8 mouse cellular contexts compared by ENCODE assay signal in genomic region chr17:43606704-43607103, GRCm38 (mm10). TPM values are rescaled to one million over a fixed set of nuclear protein-coding genes. Genes with fewer than 3 reads are reported as not detected.
DNase-seq lines count a peak whose midpoint lies in the region; ATAC-seq and TF ChIP-seq lines count a peak whose summit lies in the region.

No protein-coding gene starts in this region.

- no peaks in the 10 kb centered on the region for H3K9me3 ChIP-seq in lung, postnatal 0 days (ENCODE audit: low read length)

- WGBS in lung, postnatal 0 days, result 10% methylated on average over 3 of the region's 3 CpGs

- no peaks in the 10 kb centered on the region for H3K79me3 ChIP-seq in C2C12 (ENCODE audit: low read depth)

- H3K36me3 ChIP-seq in C2C12 (ENCODE audit: control insufficient read depth, insufficient read depth), result no peaks in the 10 kb centered on the region
- H3K36me3 ChIP-seq in lung, postnatal 0 days (ENCODE audit: insufficient read depth, low read length), result no peaks in the 10 kb centered on the region

- H3K9ac ChIP-seq in lung, postnatal 0 days (replicated peaks; ENCODE audit: low read depth), result no peak overlapping the region

- H3K27me3 ChIP-seq in C2C12 (ENCODE audit: control insufficient read depth, insufficient read depth, insufficient read length), result no peaks in the 10 kb centered on the region
- no peaks in the 10 kb centered on the region for H3K27me3 ChIP-seq in Patski
- no peaks in the 10 kb centered on the region for H3K27me3 ChIP-seq in lung, postnatal 0 days (replicated peaks; ENCODE audit: insufficient read depth, low read length)

- H3K4me2 ChIP-seq in lung, postnatal 0 days (replicated peaks; ENCODE audit: low read depth, low read length), result no peak overlapping the region

- no peaks in the 10 kb centered on the region for H3K79me2 ChIP-seq in C2C12 (ENCODE audit: control insufficient read depth, insufficient read depth)

- no peak for ATAC-seq in Patski
- ATAC-seq in lung, postnatal 0 days, result no peak

- no peak for DNase-seq in Patski (ENCODE audit: low read depth, low spot score)
- DNase-seq in cerebellum, postnatal 36 days, result peak; percentile 36 to 55
- DNase-seq in gastrocnemius, postnatal 36 days, result peak; percentile 48 to 78
- peak; percentile 88 for DNase-seq in kidney, postnatal 4 days
- peak; percentile 61 for DNase-seq in lung, postnatal 0 days (ENCODE audit: low spot score)
- DNase-seq in right cerebral cortex, postnatal 14 days, result peak; percentile 65
- peak; percentile 63 to 74 for DNase-seq in urinary bladder, postnatal 36 days (ENCODE audit: low spot score in 2 of 2)

- H3K27ac ChIP-seq in lung, postnatal 0 days (ENCODE audit: low read length), result no peak overlapping the region

- CTCF ChIA-PET in Patski (lab: Charles Lee), result interaction anchor here (0.8 to 2.6 kb wide), 9 partner anchors 9 to 146 kb away, joined by 3 to 32 read pairs (median 3); no protein-coding TSS in a partner anchor

- POLR2A ChIA-PET in Patski (lab: Charles Lee), result interaction anchor here (0.5 kb wide), 1 partner anchor 10 kb away, joined by 3 read pairs; no protein-coding TSS in a partner anchor

- no peak overlapping the region for H3K4me3 ChIP-seq in C2C12 (ENCODE audit: insufficient read depth, poor library complexity, severe bottlenecking)
- no peak overlapping the region for H3K4me3 ChIP-seq in lung, postnatal 0 days (ENCODE audit: low read depth, low read length)

- no peaks in the 10 kb centered on the region for H3K4me1 ChIP-seq in lung, postnatal 0 days (ENCODE audit: insufficient read depth, low read depth, low read length)

- peak; percentile 69 for TF ChIP-seq CTCF in C2C12 (IDR thresholded peaks at IDR 0.05; ENCODE audit: control insufficient read depth, insufficient read depth, insufficient read length)
- TF ChIP-seq CTCF in Patski (IDR thresholded peaks at IDR 0.05), result peak; percentile 98
- TF ChIP-seq CTCF in lung, postnatal 0 days (IDR thresholded peaks at IDR 0.05), result peak; percentile 96

- no peak for TF ChIP-seq EP300 in lung, postnatal 0 days (IDR thresholded peaks at IDR 0.05)

- H3ac ChIP-seq in C2C12 (ENCODE audit: control insufficient read depth, insufficient read length, low read depth), result no peak overlapping the region

- in situ Hi-C loops in Patski (cut with MboI; ENCODE audit: low pct_unique_long_range_greater_than_20kb), result loop anchor here (5.0 kb wide), 2 partner anchors 89 to 594 kb away; no protein-coding TSS in a partner anchor

- intact Hi-C loops in gastrocnemius, postnatal 36 days (cut with DNase I), result loop anchor here (1.0 to 10.0 kb wide), 2 partner anchors 88 to 342 kb away; no protein-coding TSS in a partner anchor

TF ChIP-seq in C2C12, 6 proteins besides CTCF, POLR2A, EP300 and RAD21:
- TF ChIP-seq MYOD1 (IDR thresholded peaks at IDR 0.05; ENCODE audit: control insufficient read depth, insufficient read length, low read depth) (no peak), FOSL1 (IDR thresholded peaks at IDR 0.05; ENCODE audit: insufficient read depth, low read length, poor library complexity, severe bottlenecking) (no peak), USF1 (IDR thresholded peaks at IDR 0.05; ENCODE audit: low read depth) (no peak), CEBPB (IDR thresholded peaks at IDR 0.05; ENCODE audit: low read depth) (no peak), MAX (IDR thresholded peaks at IDR 0.05) (no peak), MYOG (IDR thresholded peaks at IDR 0.05; ENCODE audit: control insufficient read depth, extremely low read depth, insufficient read length) (no peak)

RNA-seq across cellular contexts. Expression of gene Tdrd6, which starts 23.4 kb away (rescaled TPM):
- not detected for polyA plus RNA-seq in C2C12 (2012; fragmentation: generic; extraction: Trizol)
- 0.01 TPM for polyA plus RNA-seq in Patski (2021)
- total RNA-seq in gastrocnemius, postnatal 36 days (2021), result not detected
- polyA plus RNA-seq in lung, postnatal 0 days (2015; fragmentation: Nextera tagmentation; extraction: Ambion mirVana), result 0.01 TPM in 1 of 2 replicates, not detected in the other

RNA-seq across cellular contexts. Expression of gene Pla2g7, which starts 38.8 kb away (rescaled TPM):
- polyA plus RNA-seq in C2C12 (2012; fragmentation: generic; extraction: Trizol) (2.9 TPM), Patski (2021) (9.0 TPM)
- 10 to 100 TPM; 13.8 to 15.9 TPM for total RNA-seq in gastrocnemius, postnatal 36 days (2021)
- polyA plus RNA-seq in lung, postnatal 0 days (2015; fragmentation: Nextera tagmentation; extraction: Ambion mirVana), result 13.9 and 15.8 TPM in 2 replicates
